Mouse (Mus musculus): ENCODE data around the gene Cacfd1.

DNA sequence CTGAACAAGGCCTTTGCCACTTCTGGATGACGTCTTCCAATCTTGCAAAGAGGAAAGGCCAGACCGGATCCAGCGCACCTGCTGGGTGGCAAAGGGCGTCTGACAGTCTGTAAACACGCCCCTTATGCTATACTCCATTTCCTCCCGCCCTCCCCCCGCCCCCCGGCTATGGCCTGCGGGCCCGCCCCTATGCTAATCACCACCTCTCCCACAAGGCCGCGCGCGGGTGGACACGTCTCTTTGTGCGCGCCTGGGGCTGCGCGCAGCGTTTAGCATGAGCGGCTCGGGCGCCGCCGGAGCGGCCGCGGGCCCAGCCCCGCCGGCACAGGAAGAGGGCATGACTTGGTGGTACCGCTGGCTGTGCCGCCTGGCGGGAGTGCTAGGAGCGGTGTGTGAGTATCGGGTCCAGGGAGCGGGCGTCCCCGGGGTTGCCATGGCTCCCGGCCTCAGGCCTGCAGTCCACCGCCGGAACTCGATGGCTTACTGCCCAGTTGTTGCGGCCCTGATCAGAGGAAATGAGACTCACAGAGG lies at the start of gene Cacfd1:
- TF ChIP-seq CTCF (IDR thresholded peaks at IDR 0.05; ENCODE audit: borderline replicate concordance, insufficient read depth, low read depth, low read length) (no peak), POLR2A (IDR thresholded peaks at IDR 0.05; ENCODE audit: borderline replicate concordance, insufficient read depth, low read length) (peak; percentile 56; the same call in 1 of the 2 replicates)
